Mouse (Mus musculus) embryo, embryonic 9.5 days (tissue): ENCODE results near the gene Acoxl.

Experiments used
- DNase-seq: peaks from one replicate; pipeline ENCODE4 v3.0.0-alpha.2; 2017; ENCODE audit errors: extremely low spot score

The Acoxl gene

DNA sequence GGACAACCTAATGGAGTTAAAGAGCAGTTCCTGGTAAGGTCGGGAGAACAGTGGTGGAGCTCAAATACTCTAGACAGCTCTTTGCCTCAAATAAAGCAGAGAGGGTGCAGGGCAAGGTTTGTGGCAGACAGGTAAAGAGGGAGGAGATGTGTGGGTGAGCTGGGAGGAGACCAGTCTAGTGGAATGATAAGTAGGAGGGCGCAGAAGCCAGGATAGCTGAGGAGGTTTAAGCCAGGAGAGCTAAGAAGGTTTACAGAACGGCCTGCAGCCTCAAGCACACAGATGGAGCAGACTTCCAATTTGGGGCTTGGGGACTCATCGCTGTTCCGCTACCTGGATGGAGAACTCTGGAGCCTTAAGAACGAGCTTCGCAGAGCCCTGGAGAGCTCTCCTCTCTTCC is at the start of gene Acoxl:
TSS of gene Acoxl (plus strand) at position 301 of the 400 bp plus-strand sequence.
- no peak for DNase-seq

DNA sequence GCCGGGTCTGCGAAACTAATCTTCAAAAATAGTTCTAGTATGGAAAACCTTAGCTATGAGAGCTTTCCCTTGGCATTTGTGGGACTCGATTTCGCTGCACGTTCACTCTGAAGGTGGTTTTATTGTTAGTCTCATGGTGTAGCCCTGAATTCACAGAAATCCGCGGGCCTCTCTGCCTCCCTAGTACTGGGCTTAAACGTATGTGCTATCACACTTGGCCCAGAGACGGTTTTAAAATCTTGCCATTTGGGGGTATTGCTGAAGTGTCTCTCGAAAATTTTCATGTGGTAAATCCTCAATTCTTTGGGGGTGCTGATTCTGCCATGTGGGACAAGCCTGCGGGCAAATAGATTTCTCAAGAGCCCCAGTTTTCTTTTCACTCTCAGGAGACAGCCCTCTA is 49.5 kb upstream of the Acoxl start:
- DNase-seq = no peak

DNA sequence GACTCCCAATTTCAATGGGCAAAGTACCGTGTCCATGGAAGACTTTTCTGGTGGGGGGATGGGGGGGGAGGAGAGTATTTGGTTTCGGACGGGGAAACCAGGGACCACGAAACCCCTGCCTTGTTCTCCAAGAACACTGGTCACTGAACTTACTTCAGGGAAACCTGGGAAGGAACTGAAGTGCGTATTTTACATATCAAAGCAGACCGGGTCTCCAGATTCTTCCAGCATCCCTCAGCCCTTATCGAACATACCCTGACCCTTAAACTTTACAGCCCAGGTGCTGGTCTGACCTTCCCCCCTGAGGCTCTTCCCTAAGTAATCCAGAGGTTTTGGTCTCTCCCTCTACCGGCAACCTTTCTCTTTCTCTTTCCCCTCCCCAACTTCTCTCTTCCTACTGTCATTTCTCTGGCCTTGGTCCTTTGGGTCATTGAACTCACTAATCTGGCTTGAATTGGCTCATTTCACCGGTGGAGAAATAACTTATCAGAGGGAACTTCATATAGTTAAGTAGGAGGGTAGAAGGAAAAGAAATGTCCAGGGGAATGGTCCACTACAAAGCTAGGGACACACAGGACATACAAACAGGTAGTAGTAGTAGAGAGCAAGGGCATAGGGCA is 48.9 kb upstream of the Acoxl start:
- no peak for DNase-seq

DNA sequence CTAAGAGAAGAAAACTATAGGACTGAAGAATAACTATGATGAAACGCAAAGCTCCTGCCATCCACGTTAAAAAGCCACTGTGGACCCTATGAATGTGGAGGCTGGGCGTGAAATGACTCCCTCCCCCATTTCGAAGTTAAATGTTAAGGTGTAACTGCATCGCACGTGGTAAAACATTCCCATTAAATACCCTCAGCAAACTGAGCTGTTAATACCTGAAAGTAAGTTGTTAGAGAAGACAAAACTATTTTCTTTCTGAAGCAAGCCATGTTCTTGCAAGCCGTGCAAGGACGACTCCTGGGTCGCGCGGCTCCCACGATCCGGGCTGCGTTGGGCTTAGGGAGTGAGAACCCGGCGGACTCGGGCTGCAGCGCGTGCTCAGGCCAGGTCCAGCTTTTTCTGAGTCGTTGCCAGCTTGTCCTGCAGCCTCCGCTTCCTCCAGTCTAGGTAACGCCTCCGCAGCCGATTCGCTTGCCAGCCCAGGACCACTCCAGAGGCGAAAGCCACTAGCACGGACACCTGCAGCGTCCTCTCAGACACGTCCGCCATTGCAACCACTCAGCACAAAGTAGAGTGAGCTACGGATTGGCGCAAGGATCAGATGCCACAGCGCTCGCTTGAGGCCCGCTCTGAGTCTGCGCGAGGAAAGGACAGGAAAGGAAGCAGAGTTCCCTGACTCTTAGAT is 46.6 kb upstream of the Acoxl start, which contains the start of gene Mtln:
TSS of gene Mtln (minus strand) at position 570 of the 685 bp plus-strand sequence.
- DNase-seq = peak; percentile 88

DNA sequence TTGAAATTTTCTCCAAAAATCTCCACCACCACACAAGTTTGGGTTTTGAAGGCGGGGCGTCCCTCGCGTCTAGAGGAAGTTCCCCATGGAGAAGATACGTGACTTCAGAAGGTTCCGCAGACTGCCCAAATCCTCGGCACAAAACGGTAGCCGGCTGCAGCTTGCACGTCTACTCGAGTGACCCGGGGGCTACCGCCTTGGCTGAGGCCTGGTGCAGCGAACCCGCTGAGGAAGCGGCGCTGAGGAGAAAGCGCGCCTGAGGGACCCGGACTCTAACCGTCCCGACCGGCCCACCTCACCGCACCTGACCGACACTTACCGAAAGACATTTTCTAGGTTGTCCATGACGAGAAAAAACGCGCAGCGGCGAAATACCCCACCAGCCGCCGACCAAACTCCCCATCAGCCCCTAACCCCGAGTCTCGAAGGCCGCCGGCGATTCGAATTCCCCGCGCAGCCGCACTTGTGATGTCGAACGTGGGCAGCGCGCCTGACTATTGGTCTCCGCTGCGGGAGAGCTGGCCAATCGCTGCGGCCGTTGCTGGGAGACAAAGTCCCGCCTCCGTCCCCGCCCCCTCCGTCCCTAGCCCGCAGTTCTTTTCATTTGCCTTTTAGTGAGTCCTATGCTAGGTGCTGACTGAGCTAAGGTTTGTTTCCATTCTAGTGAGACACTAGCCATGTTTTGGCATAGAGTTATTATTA is 7.1 kb upstream of the Acoxl start, which contains the start of gene Bub1:
TSS of gene Bub1 (minus strand) at position 465 of the 702 bp plus-strand sequence.
- peak; percentile 92 for DNase-seq

DNA sequence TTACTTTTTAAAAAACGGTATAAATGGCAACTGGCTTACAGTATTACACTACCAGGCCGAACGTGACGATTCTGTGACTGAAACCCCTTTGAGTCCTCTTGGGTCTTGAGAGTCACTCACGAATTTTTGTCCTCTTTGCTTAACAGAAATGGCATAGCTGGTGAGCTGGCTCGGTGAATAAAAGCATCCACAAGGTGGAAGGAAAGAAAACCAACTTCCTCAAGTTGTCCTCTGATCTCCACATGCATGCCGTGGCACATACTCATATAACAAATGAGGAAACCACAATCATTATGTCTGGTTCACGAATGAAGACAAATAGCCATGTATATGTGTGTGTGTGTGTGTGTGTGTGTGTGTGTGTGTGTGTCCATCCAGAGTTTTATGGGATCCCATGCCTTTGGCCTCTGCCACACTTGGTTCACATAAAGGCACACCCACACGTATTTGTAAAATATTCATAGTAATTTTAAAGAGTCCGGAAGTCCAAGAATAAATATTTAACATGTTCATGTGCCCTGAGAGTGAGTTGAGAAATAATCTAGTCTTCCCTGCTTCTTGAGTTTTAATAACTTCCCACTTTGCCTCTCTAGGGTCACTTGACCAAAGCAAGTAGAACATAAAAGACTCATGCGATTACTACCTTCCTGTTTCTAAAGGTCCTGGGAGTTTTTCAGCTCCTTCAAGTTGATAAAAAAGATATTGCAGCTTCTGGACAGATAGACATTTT is 6.4 kb upstream of the Acoxl start:
- DNase-seq = no peak

DNA sequence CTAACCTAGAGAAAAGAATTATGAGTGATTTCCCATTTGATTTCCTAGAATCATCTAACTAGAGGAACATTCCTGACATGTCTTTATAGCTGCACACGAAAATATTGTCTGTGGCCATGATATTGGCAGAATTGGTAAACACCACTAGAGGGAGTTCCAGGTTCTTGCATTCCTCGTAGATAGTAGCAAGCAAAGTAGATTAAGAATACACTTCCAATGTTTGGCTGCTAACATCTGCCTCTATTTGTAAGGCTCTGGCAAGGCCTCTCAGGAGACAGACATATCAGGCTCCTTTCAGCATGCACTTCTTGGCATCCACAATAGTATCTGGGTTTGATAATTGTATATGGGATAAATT is 5.9 kb upstream of the Acoxl start:
- peak; percentile 20 for DNase-seq

DNA sequence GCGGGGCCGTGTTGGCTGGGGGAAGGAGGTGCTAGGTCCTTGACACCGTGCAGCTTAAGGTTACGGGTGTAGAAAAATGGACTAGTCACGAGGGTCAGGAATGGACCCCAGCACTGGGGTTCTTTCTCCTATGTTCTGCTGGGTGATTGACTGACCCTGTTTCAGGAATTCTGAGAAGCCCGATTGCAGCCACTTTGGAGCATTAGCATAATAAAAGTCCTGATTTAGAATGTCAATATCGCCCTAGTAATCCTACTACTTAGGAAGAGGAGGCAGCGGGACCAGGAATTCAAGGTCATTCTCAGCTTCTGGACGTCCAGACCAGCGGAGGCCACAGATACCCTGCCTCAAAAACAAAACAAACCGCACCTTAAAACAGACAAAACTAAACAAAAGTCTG is 749 bp downstream of the Acoxl start:
- DNase-seq = no peak

DNA sequence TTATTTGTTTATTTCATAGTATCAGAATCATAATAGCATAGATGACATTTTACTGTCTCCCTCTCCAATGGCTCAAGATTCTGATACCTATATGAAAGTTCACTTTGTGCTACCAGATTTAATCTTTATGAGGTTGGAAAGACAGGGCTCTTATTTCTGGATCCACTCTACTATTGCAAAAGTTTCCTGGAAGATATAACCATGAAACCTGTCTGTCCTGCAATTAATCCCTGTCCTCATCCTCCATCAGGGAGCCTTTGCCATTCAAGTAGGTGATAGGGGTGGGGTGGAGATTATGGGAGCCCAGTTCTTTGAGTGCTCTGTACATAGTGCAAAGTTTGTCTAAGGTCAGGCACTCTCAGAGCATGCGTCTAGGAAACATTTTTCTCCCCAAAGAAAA is 2.7 kb downstream of the Acoxl start:
- no peak for DNase-seq

DNA sequence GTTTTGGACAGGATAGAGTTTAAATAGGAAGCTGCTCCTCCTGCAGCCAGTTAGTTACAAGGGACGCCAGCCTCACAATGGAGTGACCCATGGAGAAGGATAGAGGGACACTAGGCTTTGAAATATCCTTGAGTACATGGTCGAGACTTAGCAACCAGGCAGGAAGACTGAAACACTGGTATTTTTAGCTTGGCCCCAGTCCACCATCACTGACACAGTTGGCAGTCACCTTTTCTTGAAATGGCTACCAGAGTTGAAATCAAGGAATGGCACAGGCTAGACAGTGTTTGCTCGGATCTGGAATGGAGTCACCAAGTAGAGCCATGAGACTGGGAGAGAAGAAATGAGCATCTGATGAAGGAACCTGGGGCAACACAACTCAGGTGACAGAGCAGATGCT is 3.7 kb downstream of the Acoxl start:
- no peak for DNase-seq

DNA sequence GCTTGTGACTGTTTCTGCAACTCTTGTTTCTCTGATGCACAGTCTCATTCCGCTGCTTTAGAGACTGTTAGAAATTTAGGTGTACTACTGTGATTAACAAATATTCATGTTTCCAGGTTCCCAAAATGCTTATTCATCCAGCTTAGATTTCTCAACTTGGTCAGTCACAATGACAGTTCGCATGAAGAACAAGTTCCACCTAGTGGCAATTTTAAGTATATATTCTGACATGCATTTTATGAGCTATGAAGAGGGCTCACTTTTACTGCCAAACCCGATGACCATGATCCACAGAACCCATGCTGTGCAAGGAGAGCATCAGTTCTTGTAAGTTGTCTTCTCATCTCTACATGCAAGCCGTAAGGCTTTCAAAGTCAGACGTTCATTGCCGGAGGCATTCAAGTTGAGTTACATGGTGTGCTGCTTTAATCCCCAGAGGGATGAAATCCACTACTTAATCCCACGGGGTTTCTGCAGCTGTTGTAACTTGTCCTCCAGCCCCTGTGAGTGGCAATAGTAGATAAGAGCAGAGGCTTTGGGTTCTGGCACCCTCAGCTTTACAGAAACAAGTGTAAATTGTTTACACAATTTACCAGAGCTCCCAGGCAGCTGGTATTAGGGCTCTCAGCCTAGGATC is 6.8 kb downstream of the Acoxl start:
- no peak for DNase-seq

DNA sequence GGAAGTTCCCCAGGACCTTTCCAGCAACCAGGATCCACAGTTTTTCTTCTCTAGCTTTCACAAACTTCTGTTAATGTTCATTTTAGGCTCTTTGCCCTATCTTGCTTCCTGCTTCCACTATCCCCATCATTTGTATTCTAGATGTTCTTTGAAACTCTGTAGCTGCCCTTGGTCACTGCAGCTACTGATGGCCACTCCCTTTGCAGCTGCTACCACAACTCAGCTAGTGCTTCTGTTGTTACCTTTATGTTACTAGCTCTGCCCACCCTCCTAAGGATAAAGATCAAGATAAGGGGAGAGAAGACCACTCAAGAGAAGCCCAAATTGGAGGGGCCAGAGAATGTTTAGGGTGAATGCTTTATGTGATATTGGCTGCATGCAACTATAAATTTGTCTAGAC is 7.3 kb downstream of the Acoxl start:
- DNase-seq = no peak

DNA sequence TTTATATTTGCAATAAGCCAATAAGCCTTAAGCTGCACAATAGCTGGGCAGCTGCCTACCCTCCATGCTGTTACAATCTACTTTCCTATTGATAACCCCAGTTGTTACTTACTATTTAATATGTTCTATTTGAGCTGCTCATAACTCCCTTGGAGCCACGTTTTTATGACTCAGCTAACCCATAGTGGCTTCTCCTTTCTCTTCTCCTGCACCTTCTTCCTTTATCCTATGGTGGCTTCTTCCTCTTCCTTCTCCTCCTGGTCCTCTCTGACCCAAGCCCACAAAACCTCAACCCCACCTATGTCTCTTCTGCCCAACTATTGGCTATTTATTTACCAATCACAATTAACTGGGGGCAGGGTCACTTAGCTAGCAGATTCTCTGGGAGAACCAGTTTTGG is 7.9 kb downstream of the Acoxl start:
- no peak for DNase-seq

DNA sequence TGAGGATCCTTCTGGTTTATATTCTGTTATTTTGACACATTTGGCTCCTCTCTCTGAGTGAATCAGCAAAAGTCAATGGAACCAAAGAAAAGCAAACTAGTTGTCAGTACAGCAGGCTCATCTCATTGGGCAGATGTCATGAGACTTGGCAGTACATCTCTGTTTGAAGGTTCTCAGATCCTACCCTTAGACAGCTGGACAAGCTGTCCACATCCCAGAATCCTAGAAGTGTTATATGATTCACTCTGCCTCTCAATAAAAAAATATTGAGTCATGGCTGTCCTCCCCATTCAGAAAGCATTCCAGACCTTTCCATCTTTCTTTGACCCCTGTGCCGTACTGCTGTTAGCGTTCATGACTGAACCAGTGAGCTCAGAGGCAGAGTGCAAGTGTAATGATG is 11.7 kb downstream of the Acoxl start:
- DNase-seq = no peak

DNA sequence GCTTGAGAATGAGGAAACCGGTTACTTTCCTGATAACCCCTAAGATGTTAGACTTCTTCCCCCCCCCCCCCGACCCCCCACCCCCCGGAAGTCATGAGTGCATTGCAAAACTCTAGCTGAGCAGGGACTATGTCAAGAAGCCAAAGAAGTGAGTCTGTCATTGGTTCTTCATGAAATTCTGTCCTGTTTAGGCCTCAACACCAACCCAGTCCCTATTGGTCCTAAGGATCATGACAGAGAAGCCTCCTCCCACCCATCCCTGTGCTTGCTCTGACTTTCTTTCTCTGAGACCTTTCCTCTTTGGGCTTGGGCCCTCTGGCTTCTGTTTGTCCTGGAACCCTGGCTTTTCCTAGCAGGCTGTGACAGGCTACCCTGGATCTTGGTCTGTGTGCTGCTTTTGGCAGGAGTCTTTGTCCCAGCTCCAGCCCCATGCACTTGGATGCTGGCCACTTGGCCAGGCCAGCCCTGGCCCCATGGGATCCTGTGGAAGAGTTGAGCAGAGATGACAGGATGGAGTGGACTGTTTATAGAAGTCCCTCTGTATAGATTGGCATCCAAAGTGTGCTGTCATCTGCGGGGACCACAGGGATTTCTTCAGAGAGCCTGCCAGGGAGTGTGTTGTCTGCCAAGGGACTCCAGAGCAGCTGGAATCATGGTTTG is 15.8 kb downstream of the Acoxl start:
- no peak for DNase-seq

DNA sequence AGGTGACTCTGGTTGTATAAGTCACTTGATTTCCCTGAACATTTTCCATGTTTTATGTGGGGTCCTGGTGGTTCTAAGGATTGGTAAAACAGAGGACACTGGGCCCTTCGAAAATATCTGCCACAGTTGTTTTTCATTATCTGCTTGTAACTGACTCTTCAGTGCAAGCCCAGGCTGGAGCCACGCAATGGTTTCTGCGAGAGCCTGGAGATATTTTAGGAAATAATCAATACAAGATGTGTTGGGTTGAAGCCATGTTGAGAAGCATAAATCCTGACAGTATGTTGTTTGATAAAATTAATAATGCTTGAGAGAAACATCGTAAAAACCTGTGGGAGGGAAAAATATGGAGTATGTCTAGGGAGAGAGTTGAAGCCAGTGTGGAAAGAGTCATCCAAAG is 25.7 kb downstream of the Acoxl start:
- DNase-seq = no peak

DNA sequence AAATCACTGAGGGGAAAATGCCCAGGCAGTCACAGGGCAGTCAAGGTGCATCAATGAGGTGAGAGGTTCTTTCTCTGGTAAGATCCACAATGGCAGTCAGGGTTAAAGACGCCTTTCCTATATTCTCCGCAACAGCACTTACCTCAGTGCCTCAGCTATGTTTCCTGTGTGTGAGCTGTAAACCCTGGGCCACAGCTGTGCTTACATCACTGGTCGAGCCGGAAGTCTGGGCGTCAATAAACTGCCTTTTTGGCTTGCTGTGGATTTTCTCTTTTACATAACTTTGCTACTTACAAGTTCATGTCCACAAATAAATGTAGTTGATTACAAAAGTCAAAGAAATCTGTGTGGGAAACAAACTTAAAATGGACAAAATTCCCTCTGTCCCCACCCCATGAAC is 42.4 kb downstream of the Acoxl start:
- no peak for DNase-seq

DNA sequence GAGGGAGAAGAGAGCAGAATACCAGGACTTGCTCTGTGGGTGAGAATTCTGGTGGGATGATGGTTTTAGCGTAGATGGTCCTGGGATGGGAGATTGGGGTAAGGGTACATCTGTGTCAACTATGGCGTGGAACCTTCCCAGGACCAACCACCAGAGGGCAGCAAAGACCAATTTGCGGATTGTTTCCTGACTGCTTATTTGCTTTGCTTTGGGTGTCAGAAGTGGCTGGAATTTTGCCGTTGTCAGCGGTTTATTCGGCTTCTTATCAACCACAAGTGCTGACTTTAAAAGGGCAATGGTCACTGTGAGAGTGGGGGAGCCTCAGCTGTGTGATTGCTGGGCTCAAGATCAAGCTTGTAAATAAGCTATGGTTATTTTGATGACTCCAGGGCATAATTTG is 50.8 kb downstream of the Acoxl start:
- DNase-seq = peak; percentile 90

DNA sequence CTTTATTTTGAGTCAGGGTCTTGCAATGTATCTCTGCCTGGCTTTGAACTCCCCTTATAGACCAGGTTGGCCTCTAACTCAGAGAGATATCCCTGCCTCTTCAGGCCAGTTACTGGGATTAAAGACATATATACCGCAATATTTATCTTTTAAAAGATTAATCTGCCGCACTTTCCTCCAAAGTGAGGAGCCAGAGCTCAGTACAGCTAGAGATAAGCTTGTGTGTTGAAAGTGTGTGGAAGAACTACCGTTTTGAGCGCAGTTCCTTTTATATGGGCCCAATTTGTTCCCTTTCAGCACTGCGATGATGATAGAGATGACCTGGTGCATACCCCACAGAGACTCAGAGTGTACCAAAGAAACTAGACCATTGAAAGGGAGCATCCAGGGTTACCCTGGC is 51.3 kb downstream of the Acoxl start:
- DNase-seq = no peak

DNA sequence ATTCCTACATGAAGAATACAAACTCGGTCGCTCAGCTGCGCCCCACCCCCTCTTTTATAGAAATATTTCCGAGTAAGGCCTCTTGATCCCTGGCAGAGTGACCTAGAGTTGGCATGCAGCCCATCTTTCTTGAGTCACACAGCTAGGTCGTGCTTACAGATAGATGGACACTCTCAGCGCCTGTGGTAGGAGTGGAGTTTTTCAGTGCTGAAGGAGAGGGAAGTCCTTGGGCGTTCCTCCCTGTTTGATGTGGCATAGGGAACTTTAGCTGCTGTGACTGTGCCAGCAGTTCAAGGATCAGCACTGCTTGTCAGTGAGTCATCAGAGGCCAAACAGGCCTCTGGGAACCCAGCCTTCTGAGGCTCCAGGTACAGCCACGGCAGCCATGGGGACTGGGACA is 51.9 kb downstream of the Acoxl start:
- DNase-seq = no peak

DNA sequence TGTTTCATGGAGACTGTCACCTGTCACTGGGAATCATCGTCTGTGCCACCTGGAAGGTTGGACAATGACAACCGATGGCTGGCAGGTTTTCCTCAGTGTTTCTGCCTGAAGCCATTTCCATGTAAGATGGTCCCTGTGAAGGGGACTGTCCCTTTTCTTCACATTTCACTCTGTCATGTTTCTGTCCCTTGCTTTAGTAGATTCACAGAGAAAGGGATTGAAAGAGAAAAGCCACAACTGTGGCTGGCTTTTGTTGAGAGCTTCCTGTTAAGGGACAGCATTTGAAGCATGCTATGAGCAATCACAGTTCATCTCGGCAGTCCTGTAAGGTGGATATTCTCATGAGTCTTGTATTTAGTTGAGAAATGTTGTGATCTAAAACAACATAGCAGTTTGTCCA is 52.4 kb downstream of the Acoxl start:
- no peak for DNase-seq
